Mouse (Mus musculus): ENCODE data around the gene Iqgap2. TPM values are rescaled to one million over a fixed set of nuclear protein-coding genes. Genes with fewer than 3 reads are reported as not detected.

Iqgap2 gene
- total and polyA plus RNA-seq, 2 experiments from 2014 or later, result 2.1 to 6.0 TPM

GRCm38 (mm10) chr13:95578016-95578697, 313.6 kb downstream of the Iqgap2 start:
- Histone ChIP-seq H3K4me1 (ENCODE audit: insufficient read depth) (no peaks in the 10 kb centered on the region), H3K36me3 (ENCODE audit: insufficient read depth) (no peaks in the 10 kb centered on the region), H3K4me3 (ENCODE audit: low read depth, low read length) (no peak overlapping the region), H3K4me2 (ENCODE audit: low read depth) (no peak overlapping the region), H3K27me3 (ENCODE audit: insufficient read depth, low read length) (no peaks in the 10 kb centered on the region), H3K9me3 (ENCODE audit: low read length) (no peaks in the 10 kb centered on the region), H3K27ac (ENCODE audit: low read depth, low read length) (no peak overlapping the region), H3K9ac (no peak overlapping the region)
- ATAC-seq (no peak), DNase-seq (no peak)
- 92% methylated on average over 5 of the region's 5 CpGs for WGBS
- TF ChIP-seq CTCF (IDR thresholded peaks at IDR 0.05; ENCODE audit: low read depth), result no peak

Other genes starting within 250 kb of the Iqgap2 start
- gene F2rl2, start 195.1 kb downstream of the Iqgap2 start, total RNA-seq (2014; rRNA removed), result 0.10 and 1.1 TPM in 2 replicates
- 0.38 and 0.39 TPM in 2 replicates for gene F2rl2, start 195.1 kb downstream of the Iqgap2 start, polyA plus RNA-seq (2015; fragmentation: Nextera tagmentation; extraction: Ambion mirVana)
- gene Gm20075, start 189.5 kb upstream of the Iqgap2 start, total RNA-seq (2014; rRNA removed), result 4.2 and 6.0 TPM in 2 replicates
- gene Gm20075, start 189.5 kb upstream of the Iqgap2 start, polyA plus RNA-seq (2015; fragmentation: Nextera tagmentation; extraction: Ambion mirVana), result 14.3 and 16.2 TPM in 2 replicates
- gene Gm17190, start 190.1 kb upstream of the Iqgap2 start, total RNA-seq (2014; rRNA removed), result not detected in 2 replicates
- 0.15 TPM in 1 of 2 replicates, not detected in the other for gene Gm17190, start 190.1 kb upstream of the Iqgap2 start, polyA plus RNA-seq (2015; fragmentation: Nextera tagmentation; extraction: Ambion mirVana)
- 9.4 and 11.6 TPM in 2 replicates for gene Sv2c, start 240.7 kb upstream of the Iqgap2 start, total RNA-seq (2014; rRNA removed)
- gene Sv2c, start 240.7 kb upstream of the Iqgap2 start, polyA plus RNA-seq (2015; fragmentation: Nextera tagmentation; extraction: Ambion mirVana), result 2.7 and 6.5 TPM in 2 replicates

Measured in forebrain, postnatal 0 days (tissue).